In the genomic region with DNA sequence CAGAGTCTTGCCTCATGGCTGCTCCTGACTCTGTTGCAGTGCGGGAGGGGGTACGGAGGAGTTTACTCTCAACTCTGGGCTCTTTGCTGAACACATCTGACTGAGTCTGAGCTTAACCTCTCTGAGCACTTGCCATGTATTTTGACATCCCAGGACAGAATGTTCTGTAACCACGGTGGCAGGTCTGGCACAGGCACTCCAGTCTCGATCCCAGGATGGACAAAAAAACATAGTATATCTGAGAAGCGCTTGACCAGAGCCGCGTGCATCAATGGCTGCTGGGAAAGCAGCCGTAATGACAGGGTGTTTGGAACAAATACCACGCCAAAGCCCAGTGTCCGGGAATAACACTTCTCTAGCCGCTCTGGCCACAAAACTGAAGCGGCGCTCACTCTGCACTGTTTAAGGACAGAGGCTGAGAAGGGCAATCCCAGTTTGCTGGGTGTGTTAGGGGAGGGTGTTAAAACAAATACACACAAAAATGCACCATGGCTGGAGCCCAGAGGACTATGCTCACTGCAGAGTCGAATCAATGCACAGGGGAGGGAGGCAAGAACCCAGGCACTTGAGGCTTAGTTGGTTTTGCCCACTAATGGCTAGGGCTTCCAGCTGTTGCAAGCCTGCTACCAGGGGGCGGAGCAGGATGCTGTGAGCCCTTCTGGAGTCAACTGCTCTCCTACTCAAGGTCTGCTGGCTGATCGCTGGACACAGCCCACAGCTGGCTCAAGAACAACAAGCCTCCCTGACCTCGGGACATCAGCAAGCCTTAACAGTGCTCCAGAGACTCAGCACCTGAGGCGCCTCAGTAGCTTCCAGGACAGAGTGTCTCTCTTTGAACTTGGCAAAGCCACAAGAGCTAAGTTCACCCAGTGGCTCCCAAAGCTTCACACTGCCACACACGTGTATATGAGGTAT, we compare ENCODE assay signal across 9 mouse cellular contexts. TPM values are rescaled to one million over a fixed set of nuclear protein-coding genes. Genes with fewer than 3 reads are reported as not detected.
DNase-seq lines count a peak whose midpoint lies in the region; ATAC-seq and TF ChIP-seq lines count a peak whose summit lies in the region.
"Had no signal": no experiment of that assay in that cellular context is flagged by ENCODE, and none has a peak within 500 bp of the region (broad histone marks: within the 10 kb centered on the region; RNA-seq: fewer than 3 reads in every experiment).

No protein-coding gene starts in this region.

- no peak for TF ChIP-seq CTCF in intestine, postnatal 0 days (IDR thresholded peaks at IDR 0.05; ENCODE audit: low read depth)
- TF ChIP-seq CTCF in kidney, adult 2 months (conservative IDR thresholded peaks at IDR 0.05; ENCODE audit: insufficient read depth, insufficient read length, low read depth, low read length): no peak

- DNase-seq in gastrocnemius, postnatal 36 days: peak; percentile 70 to 77
- DNase-seq in kidney, adult 2 months: peak; percentile 83
- DNase-seq in lung, postnatal 25 days (ENCODE audit: low spot score): peak; percentile 70
- no peak for DNase-seq in right cerebral cortex, postnatal 14 days
- DNase-seq in frontal cortex, postnatal 36 days (ENCODE audit: low spot score in 2 of 2): no peak
- no peak for DNase-seq in right cerebral cortex, postnatal 36 days (ENCODE audit: low spot score in 2 of 2)

- H3K4me1 ChIP-seq in intestine, embryonic 16.5 days (ENCODE audit: control insufficient read depth, insufficient read depth, low read length): peaks cover 11% of the 10 kb centered on the region
- H3K4me1 ChIP-seq in intestine, postnatal 0 days (replicated peaks; ENCODE audit: control insufficient read depth, insufficient read depth, low read length): no peaks in the 10 kb centered on the region; the same call in 1 of the 2 replicates
- peaks cover 5% of the 10 kb centered on the region; the same call in 1 of the 2 replicates for H3K4me1 ChIP-seq in kidney, adult 2 months (ENCODE audit: control insufficient read depth, insufficient read depth, low read length)

- H3K4me2 ChIP-seq in intestine, embryonic 16.5 days (ENCODE audit: low read depth, low read length): peak overlapping the region; percentile 17; the same call in 1 of the 2 replicates
- H3K4me2 ChIP-seq in intestine, postnatal 0 days (replicated peaks; ENCODE audit: low read depth): no peak overlapping the region
- H3K4me2 ChIP-seq: liver, embryonic 15.5 days had no signal

- H3K9me3 ChIP-seq in intestine, embryonic 16.5 days (ENCODE audit: control insufficient read depth, low read length): peaks cover 7% of the 10 kb centered on the region; the same call in 1 of the 2 replicates
- H3K9me3 ChIP-seq in intestine, postnatal 0 days (ENCODE audit: control insufficient read depth): no peaks in the 10 kb centered on the region
- H3K9me3 ChIP-seq: liver, embryonic 15.5 days had no signal

- H3K36me3 ChIP-seq in intestine, embryonic 16.5 days (ENCODE audit: control insufficient read depth, insufficient read depth, low read length): no peaks in the 10 kb centered on the region
- no peaks in the 10 kb centered on the region for H3K36me3 ChIP-seq in intestine, postnatal 0 days (ENCODE audit: control insufficient read depth, insufficient read depth)
- H3K36me3 ChIP-seq in kidney, adult 2 months (ENCODE audit: control insufficient read depth, insufficient read depth, low read length): no peaks in the 10 kb centered on the region
- H3K36me3 ChIP-seq: liver, embryonic 15.5 days had no signal

- no peaks in the 10 kb centered on the region for H3K27me3 ChIP-seq in intestine, embryonic 16.5 days (replicated peaks; ENCODE audit: control insufficient read depth, insufficient read depth, low read length)
- no peaks in the 10 kb centered on the region for H3K27me3 ChIP-seq in intestine, postnatal 0 days (replicated peaks; ENCODE audit: control insufficient read depth, insufficient read depth, low read length)
- no peaks in the 10 kb centered on the region for H3K27me3 ChIP-seq in kidney, adult 2 months (replicated peaks; ENCODE audit: control insufficient read depth, insufficient read depth, low read length)
- H3K27me3 ChIP-seq: liver, embryonic 15.5 days had no signal

- WGBS in intestine, embryonic 16.5 days: 50% methylated on average over 19 of the region's 19 CpGs
- 44% methylated on average over 19 of the region's 19 CpGs for WGBS in intestine, postnatal 0 days
- 29% methylated on average over 19 of the region's 19 CpGs for WGBS in kidney, adult 2 months

- ATAC-seq in intestine, embryonic 16.5 days: no peak
- no peak for ATAC-seq in intestine, postnatal 0 days

- no peak overlapping the region for H3K4me3 ChIP-seq in intestine, embryonic 16.5 days (ENCODE audit: low read length)
- no peak overlapping the region for H3K4me3 ChIP-seq in intestine, postnatal 0 days (ENCODE audit: low read depth, low read length)
- H3K4me3 ChIP-seq in kidney, adult 2 months (ENCODE audit: insufficient read depth, low read depth, low read length): no peak overlapping the region
- H3K4me3 ChIP-seq: liver, embryonic 15.5 days had no signal

- H3K9ac ChIP-seq in intestine, embryonic 16.5 days (ENCODE audit: low read depth, low read length): no peak overlapping the region
- no peak overlapping the region for H3K9ac ChIP-seq in intestine, postnatal 0 days (ENCODE audit: low read depth, low read length)
- H3K9ac ChIP-seq: liver, embryonic 15.5 days had no signal

- intact Hi-C loops in gastrocnemius, postnatal 36 days (cut with DNase I): loop anchor here (2.0 kb wide), 1 partner anchor 30 kb away; no protein-coding TSS in a partner anchor

- TF ChIP-seq POLR2A in kidney, adult 2 months (IDR thresholded peaks at IDR 0.05; ENCODE audit: low read depth, low read length): no peak

- H3K27ac ChIP-seq in intestine, embryonic 16.5 days (ENCODE audit: low read length): no peak overlapping the region
- no peak overlapping the region for H3K27ac ChIP-seq in intestine, postnatal 0 days (ENCODE audit: low read depth, low read length)
- H3K27ac ChIP-seq in kidney, adult 2 months (ENCODE audit: insufficient read depth, low read depth, low read length): no peak overlapping the region
- H3K27ac ChIP-seq: liver, embryonic 15.5 days had no signal

RNA-seq across cellular contexts. Expression of a gene that starts 23.0 kb away (rescaled TPM):
- 2.7 and 3.0 TPM in 2 replicates for polyA plus RNA-seq in intestine, embryonic 16.5 days (2015; fragmentation: Nextera tagmentation; extraction: Ambion mirVana)
- polyA plus RNA-seq in intestine, postnatal 0 days (2015; fragmentation: Nextera tagmentation; extraction: Ambion mirVana): 1.4 and 1.5 TPM in 2 replicates
- 10 to 100 TPM in 1 of 2 experiments, 1 to 10 TPM in 1; 5.9 to 10.7 TPM for total RNA-seq in gastrocnemius, postnatal 36 days (2021)
- polyA plus RNA-seq in kidney, adult 2 months (2012; rRNA removed): 6.2 and 6.6 TPM in 2 replicates

Comparison
In these comparisons a context has a peak if more than half of its experiments do, and no peak if none do; other contexts are left out.
1. DNase-seq: peak in gastrocnemius, postnatal 36 days (2 of 2), kidney, adult 2 months (single experiment) and lung, postnatal 25 days (single experiment); none in right cerebral cortex, postnatal 14 days (single experiment), frontal cortex, postnatal 36 days (0 of 2) and right cerebral cortex, postnatal 36 days (0 of 2).